Mouse (Mus musculus) lung, embryonic 15.5 days (tissue): ENCODE results near the gene Sgms2. TPM values are rescaled to one million over a fixed set of nuclear protein-coding genes. Genes with fewer than 3 reads are reported as not detected.
A peak's percentile ranks its signal among the peaks of the same experiment; 100 is the strongest.

Experiments
- ATAC-seq: fragments of 200-750 bp; cut with Nextera tagmentation; 2 replicates; pipeline ENCODE4 v1.8.0; 2017; ENCODE audit warnings: moderate number of reproducible peaks, borderline replicate concordance; ENCODE audit not compliant: low FRiP score, low TSS enrichment; ENCODE audit errors: extremely low read depth
- H3K27ac ChIP-seq: fragments of 300-500 bp; sonication (generic); 2 replicates; pipeline ENCODE4 v1.5.1; 2015; ENCODE audit warnings: moderate library complexity, mild to moderate bottlenecking, inconsistent platforms
- H3K27me3 ChIP-seq: fragments of 300-500 bp; sonication (generic); 2 replicates; pipeline ENCODE4 v1.6.1; 2015; ENCODE audit warnings: inconsistent platforms
- H3K36me3 ChIP-seq: fragments of 300-500 bp; sonication (generic); 2 replicates; pipeline ENCODE4 v1.6.1; 2015; ENCODE audit warnings: inconsistent platforms
- H3K4me1 ChIP-seq: fragments of 300-500 bp; sonication (generic); 2 replicates; pipeline ENCODE4 v1.6.1; 2015; ENCODE audit warnings: inconsistent platforms
- H3K4me2 ChIP-seq: fragments of 300-500 bp; sonication (generic); 2 replicates; pipeline ENCODE4 v1.6.1; 2015; ENCODE audit warnings: inconsistent platforms, mild to moderate bottlenecking, moderate library complexity
- H3K4me3 ChIP-seq: fragments of 300-500 bp; sonication (generic); 2 replicates; pipeline ENCODE4 v1.5.1; 2015; ENCODE audit warnings: mild to moderate bottlenecking, inconsistent platforms
- H3K9ac ChIP-seq: fragments of 300-500 bp; sonication (generic); 2 replicates; pipeline ENCODE4 v1.6.1; 2015; ENCODE audit warnings: inconsistent platforms
- H3K9me3 ChIP-seq: fragments of 300-500 bp; sonication (generic); 2 replicates; pipeline ENCODE4 v1.6.1; 2016; ENCODE audit warnings: inconsistent platforms
- WGBS: fragments of 180-500 bp; shearing (Covaris S2); methylation state at CpG from one replicate; pipeline ENCODE4 v1.1.7; 2015; 5-methylcytosine and 5-hydroxymethylcytosine counted together
- polyA plus RNA-seq: library from polyadenylated mRNA; unstranded; fragments of >200 nt; fragmentation: Nextera tagmentation; extraction: Ambion mirVana; gene quantifications from 2 replicates; pipeline ENCODE4 v1.2.1, GENCODE M21; 2015

Gene Sgms2
- polyA plus RNA-seq, 1 experiment from 2014 or later, result 2.9 TPM

DNA sequence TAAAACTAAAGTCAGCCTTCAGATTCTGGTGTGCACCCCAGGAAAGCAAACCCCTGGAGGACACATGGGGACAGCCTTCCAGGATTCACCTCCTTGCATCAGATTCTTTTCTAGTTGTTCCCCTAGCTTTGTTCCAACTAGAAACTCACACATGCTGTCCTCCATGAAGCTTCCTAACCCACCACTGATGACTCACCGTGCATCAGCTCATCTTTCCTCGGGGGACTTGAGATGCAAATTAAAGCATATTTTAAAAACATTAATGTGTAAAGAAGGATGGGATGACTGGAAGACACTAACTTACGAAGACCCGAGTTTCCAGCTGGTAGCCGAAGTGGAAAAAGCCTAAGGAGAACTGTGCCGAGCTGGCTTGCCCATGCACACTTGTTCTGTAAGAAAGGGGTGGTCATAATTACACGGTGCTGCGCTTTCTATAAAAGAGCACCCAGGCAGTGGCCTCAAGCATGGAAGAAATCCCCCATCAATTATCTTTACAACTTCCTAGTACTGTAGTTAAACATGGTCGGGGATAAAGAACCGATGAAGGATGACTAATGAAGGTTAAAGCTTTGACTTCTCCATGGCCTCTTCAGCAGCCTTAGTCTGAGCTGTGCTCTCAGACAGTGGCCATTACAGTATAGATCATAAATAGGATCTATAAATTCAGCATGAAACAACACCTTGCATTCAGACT, 10.6 kb upstream of the Sgms2 start:
- Histone ChIP-seq H3K36me3 (no peaks in the 10 kb centered on the region), H3K27ac (no peak overlapping the region), H3K9me3 (no peaks in the 10 kb centered on the region), H3K4me1 (no peaks in the 10 kb centered on the region), H3K9ac (no peak overlapping the region), H3K4me3 (no peak overlapping the region), H3K4me2 (no peak overlapping the region), H3K27me3 (no peaks in the 10 kb centered on the region)
- ATAC-seq, result no peak
- 82% methylated on average over 10 of the region's 10 CpGs for WGBS

DNA sequence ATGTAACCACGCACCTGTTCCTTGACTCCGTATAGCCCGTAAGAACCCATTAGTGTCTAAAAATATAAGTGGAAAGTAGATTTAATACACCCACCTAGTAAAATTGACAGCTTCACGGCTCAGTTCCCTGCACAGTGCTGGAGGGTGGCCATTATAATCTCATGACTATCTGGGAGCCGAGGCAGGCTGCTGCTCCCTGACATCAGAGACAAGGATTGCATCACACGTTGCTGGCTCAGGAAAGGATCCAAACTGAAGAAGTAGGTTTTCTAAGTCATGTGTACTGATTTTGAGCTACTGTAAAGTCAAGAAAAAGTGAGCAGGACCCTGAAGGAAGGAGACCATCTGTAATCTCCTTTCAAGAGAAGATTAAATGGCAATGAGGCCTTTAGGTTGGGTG, 8.4 kb upstream of the Sgms2 start:
- Histone ChIP-seq H3K36me3 (no peaks in the 10 kb centered on the region), H3K4me3 (no peak overlapping the region), H3K4me1 (no peaks in the 10 kb centered on the region), H3K4me2 (no peak overlapping the region), H3K27me3 (no peaks in the 10 kb centered on the region), H3K9ac (no peak overlapping the region), H3K9me3 (no peaks in the 10 kb centered on the region), H3K27ac (no peak overlapping the region)
- WGBS, result 79% methylated on average over 6 of the region's 6 CpGs
- ATAC-seq, result no peak

DNA sequence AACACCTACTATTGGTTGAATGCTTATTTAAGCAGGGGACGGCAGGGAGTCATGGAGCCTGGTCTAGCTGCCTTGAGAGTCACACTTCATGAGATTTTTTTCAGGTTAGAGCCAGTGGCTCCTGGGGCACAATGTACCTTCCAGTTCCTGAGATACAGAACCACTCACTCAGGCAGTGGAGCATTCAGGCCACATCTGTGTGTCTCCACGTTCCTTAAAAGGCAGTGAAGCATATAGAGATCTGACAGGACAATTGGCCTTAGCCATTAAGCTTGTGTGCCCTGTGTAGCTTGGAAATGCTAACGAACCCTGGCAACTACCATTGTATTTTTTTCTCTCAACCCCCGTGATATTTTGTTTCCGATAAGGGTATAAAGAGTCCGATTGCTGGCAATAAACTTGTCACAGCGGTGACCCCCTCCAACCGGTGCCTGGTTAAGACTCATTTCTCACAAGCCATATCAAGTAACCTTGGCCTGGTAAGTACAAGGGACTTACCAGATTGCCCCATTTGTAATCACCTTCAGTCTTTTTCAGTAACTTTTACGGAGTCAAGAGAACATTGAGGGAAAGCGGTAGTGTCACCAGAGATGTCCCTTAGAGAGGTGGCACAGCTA, 5.4 kb upstream of the Sgms2 start:
- 75% methylated on average over 10 of the region's 10 CpGs for WGBS
- ATAC-seq, result no peak

DNA sequence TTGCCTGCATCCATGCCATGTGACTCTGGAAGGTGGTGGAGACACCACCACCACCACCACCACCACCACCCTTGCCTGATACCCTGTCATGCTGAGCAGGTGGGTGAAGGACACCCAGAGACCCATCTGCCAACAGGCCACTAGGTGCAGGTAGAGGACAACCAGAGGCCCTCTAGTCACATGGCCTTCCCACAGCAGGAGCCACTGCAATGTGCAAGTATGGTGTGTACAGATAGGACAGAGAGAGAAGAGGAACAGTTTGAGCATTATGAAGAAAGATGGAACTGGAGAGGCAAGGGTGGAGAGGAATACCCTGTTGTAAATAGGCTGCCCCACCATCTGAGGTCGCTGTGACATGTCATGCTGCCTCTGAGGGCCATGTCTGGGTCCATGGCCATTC, 3.9 kb upstream of the Sgms2 start:
- WGBS, result 85% methylated on average over 1 of the region's 1 CpGs
- peaks cover 17% of the 10 kb centered on the region; the same call in 1 of the 2 replicates for H3K27me3 ChIP-seq
- no peak for ATAC-seq

More for the DNA sequence above, 5.4 kb upstream of the Sgms2 start:
- H3K36me3 ChIP-seq, result no peaks in the 10 kb centered on the region
- H3K9me3 ChIP-seq, result no peaks in the 10 kb centered on the region
- no peak overlapping the region for H3K4me2 ChIP-seq
- H3K9ac ChIP-seq, result no peak overlapping the region
- H3K4me1 ChIP-seq, result no peaks in the 10 kb centered on the region
- H3K27ac ChIP-seq, result no peak overlapping the region
- peaks cover 10% of the 10 kb centered on the region; the same call in 1 of the 2 replicates for H3K27me3 ChIP-seq
- no peak overlapping the region for H3K4me3 ChIP-seq

DNA sequence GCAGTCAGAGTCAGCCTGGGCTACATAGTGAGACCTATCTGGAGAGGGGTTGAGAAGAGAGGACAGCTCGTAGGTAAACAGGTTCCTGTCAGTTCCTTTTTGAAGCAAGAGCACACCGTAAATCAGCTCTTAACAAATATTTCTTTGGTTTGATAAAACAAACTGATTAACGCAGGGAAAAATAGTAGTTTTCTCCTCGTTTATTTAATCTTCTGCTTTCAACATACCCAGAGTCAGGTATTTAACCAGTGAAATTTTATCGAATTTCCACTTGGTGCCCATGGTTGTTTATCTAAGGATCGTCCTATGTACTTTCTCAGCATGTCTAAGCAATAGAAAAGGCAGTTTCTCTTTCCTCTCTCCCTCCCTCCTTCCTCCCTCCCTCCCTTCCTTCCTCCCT, 2.0 kb upstream of the Sgms2 start:
- Histone ChIP-seq H3K27ac (no peak overlapping the region), H3K4me1 (peaks cover 10% of the 10 kb centered on the region), H3K36me3 (no peaks in the 10 kb centered on the region), H3K27me3 (peaks cover 26% of the 10 kb centered on the region), H3K4me2 (no peak overlapping the region), H3K9me3 (no peaks in the 10 kb centered on the region), H3K4me3 (no peak overlapping the region), H3K9ac (no peak overlapping the region)
- no peak for ATAC-seq
- WGBS, result 28% methylated on average over 6 of the region's 6 CpGs

More for the DNA sequence above, 3.9 kb upstream of the Sgms2 start:
- no peaks in the 10 kb centered on the region for H3K9me3 ChIP-seq
- no peak overlapping the region for H3K4me3 ChIP-seq
- H3K9ac ChIP-seq, result no peak overlapping the region
- no peak overlapping the region for H3K27ac ChIP-seq
- no peak overlapping the region for H3K4me2 ChIP-seq
- H3K36me3 ChIP-seq, result no peaks in the 10 kb centered on the region
- H3K4me1 ChIP-seq, result peaks cover 6% of the 10 kb centered on the region

DNA sequence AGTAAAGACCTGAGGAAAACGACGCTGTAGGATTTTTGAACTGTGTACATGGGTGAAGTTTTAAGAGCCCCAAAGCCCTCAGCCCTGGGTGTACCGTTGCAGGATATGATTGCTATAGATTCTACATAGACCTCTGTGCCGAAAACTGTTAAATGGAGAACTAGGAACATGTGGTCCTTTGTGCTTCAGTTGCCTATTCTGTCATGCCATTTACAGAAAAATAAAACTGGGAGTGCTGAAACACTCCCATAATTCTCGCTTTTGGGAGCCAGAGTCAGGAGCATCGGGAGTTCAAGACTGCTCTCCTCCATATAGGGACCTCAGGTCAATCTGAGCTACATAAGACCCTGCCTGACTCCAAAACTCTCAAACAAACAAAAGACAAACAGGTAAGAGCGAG, 769 bp upstream of the Sgms2 start:
- H3K36me3 ChIP-seq, result no peaks in the 10 kb centered on the region
- H3K4me2 ChIP-seq, result no peak overlapping the region
- no peak overlapping the region for H3K27ac ChIP-seq
- WGBS, result 88% methylated on average over 7 of the region's 7 CpGs
- H3K4me3 ChIP-seq, result no peak overlapping the region
- peaks cover 36% of the 10 kb centered on the region for H3K27me3 ChIP-seq
- no peak overlapping the region for H3K9ac ChIP-seq
- H3K9me3 ChIP-seq, result no peaks in the 10 kb centered on the region
- ATAC-seq, result no peak
- H3K4me1 ChIP-seq, result peaks cover 10% of the 10 kb centered on the region

DNA sequence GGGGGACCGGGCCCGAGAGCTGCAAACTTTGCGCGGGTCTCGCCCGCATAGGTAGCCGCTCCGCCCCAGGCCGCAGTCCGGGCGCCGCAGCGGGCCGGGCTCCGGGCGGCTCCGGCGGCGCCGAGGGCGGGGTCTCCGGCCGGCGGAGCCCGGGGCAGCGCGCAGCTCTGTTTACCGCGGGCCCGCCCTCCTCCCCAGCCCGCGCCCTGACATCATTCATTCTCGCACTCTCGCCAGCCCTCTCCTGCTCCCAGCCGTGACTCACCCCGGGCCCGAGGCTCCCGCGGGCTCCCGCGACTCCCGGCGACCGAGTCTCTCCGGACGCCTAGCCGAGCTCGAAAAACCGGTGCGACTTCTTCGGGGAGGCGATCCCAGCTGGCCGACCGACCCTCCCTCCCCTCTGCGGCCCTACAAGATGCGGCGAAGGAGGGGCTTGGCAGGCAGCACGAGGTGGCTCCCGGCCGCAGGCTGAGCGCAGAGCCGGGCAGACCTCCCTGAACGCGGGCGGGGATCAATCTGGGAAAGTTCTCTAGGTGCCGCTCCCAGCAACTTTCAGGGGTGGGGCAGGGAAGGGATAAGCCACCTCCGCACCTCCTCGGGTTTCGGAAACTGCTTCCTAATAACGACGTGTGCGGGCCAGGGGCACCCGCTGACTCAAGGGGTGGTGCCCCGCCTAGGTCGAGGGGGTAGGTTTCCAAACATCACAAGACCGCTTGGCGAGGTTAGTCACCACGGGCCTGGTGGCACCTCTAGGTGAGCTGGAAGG, 885 bp downstream of the Sgms2 start:
- peaks cover 36% of the 10 kb centered on the region for H3K27me3 ChIP-seq
- ATAC-seq, result peak; percentile 93
- H3K27ac ChIP-seq, result peak overlapping the region; percentile 72
- under 1% methylated on average over 73 of the region's 78 CpGs for WGBS
- no peaks in the 10 kb centered on the region for H3K9me3 ChIP-seq
- H3K4me3 ChIP-seq, result peak overlapping the region; percentile 72
- H3K4me1 ChIP-seq, result peaks cover 10% of the 10 kb centered on the region
- H3K36me3 ChIP-seq, result no peaks in the 10 kb centered on the region
- H3K4me2 ChIP-seq, result peak overlapping the region; percentile 94
- H3K9ac ChIP-seq, result peak overlapping the region; percentile 61

DNA sequence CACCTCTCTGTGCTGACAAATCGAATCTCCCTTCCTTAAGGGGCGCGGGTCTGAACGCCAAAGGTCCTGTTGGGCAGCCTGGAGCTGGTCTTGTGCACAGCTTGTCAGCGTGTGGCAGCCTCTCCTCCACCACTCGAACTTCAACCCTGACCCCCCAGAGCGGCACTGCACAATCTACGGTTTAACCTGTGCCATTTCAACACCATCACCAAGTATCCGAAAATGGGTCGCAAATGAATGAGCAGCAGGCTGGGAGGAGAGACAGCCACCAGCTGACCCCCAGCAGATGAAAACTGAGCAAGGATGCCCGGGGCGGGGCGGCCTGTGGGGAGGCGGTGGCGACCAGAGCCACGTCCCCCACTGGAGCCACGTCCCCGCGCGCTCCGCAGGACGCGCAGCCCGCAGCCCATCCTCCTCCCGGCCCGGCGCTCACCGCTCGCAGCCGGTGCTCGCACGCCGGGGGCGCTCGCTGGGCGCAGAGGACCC, 1.5 kb downstream of the Sgms2 start:
- Histone ChIP-seq H3K9me3 (no peaks in the 10 kb centered on the region), H3K9ac (peak overlapping the region; percentile 61), H3K36me3 (no peaks in the 10 kb centered on the region), H3K4me3 (peak overlapping the region; percentile 72), H3K27me3 (peaks cover 36% of the 10 kb centered on the region), H3K4me2 (peak overlapping the region; percentile 94), H3K4me1 (peaks cover 10% of the 10 kb centered on the region), H3K27ac (peak overlapping the region; percentile 72)
- ATAC-seq, result peak; percentile 64; the same call in 1 of the 2 replicates
- under 1% methylated on average over 35 of the region's 36 CpGs for WGBS

DNA sequence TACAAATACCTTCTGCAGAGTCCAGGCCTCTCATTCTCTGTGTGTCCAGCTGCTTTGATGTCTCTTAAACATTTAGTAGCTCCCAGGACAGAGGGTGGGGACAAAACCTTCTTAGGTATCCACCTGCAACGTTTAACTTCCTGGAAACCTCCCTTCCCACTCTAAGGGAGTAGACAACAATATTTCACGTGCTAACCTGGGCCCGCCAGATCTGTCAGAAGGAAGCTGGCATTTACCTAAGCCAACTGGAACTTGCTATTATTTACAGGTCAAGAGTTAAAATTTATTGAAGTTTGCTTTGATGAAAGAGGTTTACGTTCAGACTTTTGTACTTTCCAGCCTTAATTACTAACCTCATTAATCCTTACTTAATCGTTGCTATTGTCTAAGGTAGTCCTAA, 2.2 kb downstream of the Sgms2 start:
- Histone ChIP-seq H3K4me2 (peak overlapping the region; percentile 94; the same call in 1 of the 2 replicates), H3K9ac (no peak overlapping the region), H3K9me3 (no peaks in the 10 kb centered on the region), H3K4me1 (peaks cover 10% of the 10 kb centered on the region), H3K27me3 (peaks cover 36% of the 10 kb centered on the region), H3K36me3 (no peaks in the 10 kb centered on the region), H3K4me3 (peak overlapping the region; percentile 72; the same call in 1 of the 2 replicates), H3K27ac (no peak overlapping the region)
- ATAC-seq, result no peak
- 24% methylated on average over 5 of the region's 5 CpGs for WGBS

DNA sequence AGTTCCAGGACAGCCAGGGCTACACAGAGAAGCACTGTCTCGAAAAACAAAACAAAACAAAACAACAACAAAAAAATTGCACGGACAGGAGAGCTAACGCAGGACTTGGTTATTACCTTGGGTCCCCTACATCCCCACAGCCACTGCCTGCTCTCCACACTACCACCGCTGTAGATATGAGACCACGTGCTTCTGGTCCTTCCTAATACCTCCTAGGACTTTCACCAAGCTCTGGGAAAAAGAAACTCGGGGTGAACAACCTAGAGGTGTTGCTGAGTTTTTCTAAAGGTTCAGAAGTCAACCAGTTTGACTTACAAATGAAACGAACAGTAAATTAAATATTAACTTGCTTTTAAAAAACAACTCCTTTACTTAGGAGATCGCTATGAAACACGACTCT, 2.8 kb downstream of the Sgms2 start:
- no peak for ATAC-seq
- peaks cover 10% of the 10 kb centered on the region for H3K4me1 ChIP-seq
- no peak overlapping the region for H3K9ac ChIP-seq
- H3K4me2 ChIP-seq, result no peak overlapping the region
- no peak overlapping the region for H3K4me3 ChIP-seq
- H3K36me3 ChIP-seq, result no peaks in the 10 kb centered on the region
- peaks cover 36% of the 10 kb centered on the region for H3K27me3 ChIP-seq
- H3K27ac ChIP-seq, result no peak overlapping the region
- H3K9me3 ChIP-seq, result no peaks in the 10 kb centered on the region
- WGBS, result 58% methylated on average over 9 of the region's 9 CpGs

DNA sequence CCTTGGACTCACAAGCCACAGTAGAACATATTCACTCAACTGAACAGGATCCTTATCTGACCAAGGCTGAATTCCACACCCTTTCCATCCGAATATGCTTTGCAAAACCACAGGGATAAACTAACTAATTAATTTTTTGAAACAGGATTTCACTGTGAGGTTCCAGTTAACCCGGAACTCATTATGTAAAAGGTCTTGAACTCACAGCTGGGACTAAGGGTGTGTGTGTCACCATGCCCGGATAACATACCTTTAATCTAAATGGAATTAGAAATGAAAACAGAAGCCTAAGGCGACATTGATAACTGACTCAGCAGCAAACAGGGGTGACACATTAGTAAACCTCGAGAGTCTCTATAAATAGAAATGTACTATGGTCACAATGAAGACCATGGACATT, 5.8 kb downstream of the Sgms2 start:
- ATAC-seq, result no peak
- H3K4me1 ChIP-seq, result peaks cover 9% of the 10 kb centered on the region; the same call in 1 of the 2 replicates
- 52% methylated on average over 5 of the region's 5 CpGs for WGBS
- no peaks in the 10 kb centered on the region for H3K9me3 ChIP-seq
- no peak overlapping the region for H3K4me2 ChIP-seq
- no peak overlapping the region for H3K27ac ChIP-seq
- H3K9ac ChIP-seq, result no peak overlapping the region
- no peaks in the 10 kb centered on the region for H3K36me3 ChIP-seq
- no peak overlapping the region for H3K4me3 ChIP-seq
- peaks cover 19% of the 10 kb centered on the region for H3K27me3 ChIP-seq

DNA sequence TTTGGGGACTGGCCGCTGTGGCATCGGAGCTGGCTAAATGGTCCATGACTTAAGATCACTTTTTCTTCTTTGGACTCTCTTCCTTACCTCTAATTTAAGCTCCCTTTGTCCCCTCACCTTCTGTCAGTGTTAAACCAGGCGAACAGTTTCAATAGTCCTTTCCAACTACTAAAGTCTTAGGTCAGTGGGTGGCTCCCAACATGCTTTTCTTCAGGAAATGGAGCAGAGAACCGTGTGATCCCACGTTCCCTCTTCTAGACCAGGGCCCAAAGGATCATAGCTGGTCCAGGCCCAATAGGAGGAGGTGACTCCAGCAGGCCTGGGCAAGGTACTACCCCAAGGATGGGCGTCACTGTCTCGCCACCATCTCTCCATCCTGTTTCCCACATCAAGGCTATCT, 7.6 kb downstream of the Sgms2 start:
- Histone ChIP-seq H3K4me3 (no peak overlapping the region), H3K36me3 (no peaks in the 10 kb centered on the region), H3K4me1 (0 out of 2 replicates have a peak, but pooled peaks cover 5% of the 10 kb centered on the region), H3K9ac (no peak overlapping the region), H3K27ac (no peak overlapping the region), H3K27me3 (peaks cover 14% of the 10 kb centered on the region), H3K9me3 (no peaks in the 10 kb centered on the region), H3K4me2 (no peak overlapping the region)
- no peak for ATAC-seq
- WGBS, result 88% methylated on average over 7 of the region's 7 CpGs
